Mouse (Mus musculus): ENCODE results near the gene Fgfr2.

The Fgfr2 gene

GRCm38 (mm10) chr7:132585695-132586491, 537.3 kb downstream of the Fgfr2 start:
- DNase-seq (ENCODE audit: low spot score in 2 of 2): no peak

GRCm38 (mm10) chr7:132581441-132581840, 541.7 kb downstream of the Fgfr2 start:
- DNase-seq (ENCODE audit: low spot score in 2 of 2): no peak

GRCm38 (mm10) chr7:132580511-132580910, 542.6 kb downstream of the Fgfr2 start:
- no peak for DNase-seq (ENCODE audit: low spot score in 2 of 2)

- no peak for DNase-seq (ENCODE audit: low spot score in 2 of 2)
Observed at GRCm38 (mm10) chr7:132576891-132577290, 546.3 kb downstream of the Fgfr2 start.

GRCm38 (mm10) chr7:132576116-132576650, 547.0 kb downstream of the Fgfr2 start, which contains the start of gene Oat:
Oat (minus strand) TSS chr7:132576398.
- peak; percentile 88 to 92 for DNase-seq (ENCODE audit: low spot score in 2 of 2)

- peak; percentile 57 to 74 for DNase-seq (ENCODE audit: low spot score in 2 of 2)
Observed at GRCm38 (mm10) chr7:132575623-132576022, 547.5 kb downstream of the Fgfr2 start.

- DNase-seq (ENCODE audit: low spot score in 2 of 2): no peak
Observed at GRCm38 (mm10) chr7:132574646-132575045, 548.5 kb downstream of the Fgfr2 start.

GRCm38 (mm10) chr7:132573205-132573604, 549.9 kb downstream of the Fgfr2 start:
- DNase-seq (ENCODE audit: low spot score in 2 of 2): no peak

GRCm38 (mm10) chr7:132572738-132573137, 550.4 kb downstream of the Fgfr2 start:
- DNase-seq (ENCODE audit: low spot score in 2 of 2): no peak

- no peak for DNase-seq (ENCODE audit: low spot score in 2 of 2)
Observed at GRCm38 (mm10) chr7:132571481-132571880, 551.7 kb downstream of the Fgfr2 start.

GRCm38 (mm10) chr7:132570071-132570470, 553.1 kb downstream of the Fgfr2 start:
- DNase-seq (ENCODE audit: low spot score in 2 of 2): no peak

- peak in 1 of 2 experiments; percentile 75 for DNase-seq (ENCODE audit: low spot score in 2 of 2)
Observed at GRCm38 (mm10) chr7:132568817-132569216, 554.3 kb downstream of the Fgfr2 start.

GRCm38 (mm10) chr7:132565831-132566230, 557.3 kb downstream of the Fgfr2 start:
- no peak for DNase-seq (ENCODE audit: low spot score in 2 of 2)

- no peak for DNase-seq (ENCODE audit: low spot score in 2 of 2)
Observed at GRCm38 (mm10) chr7:132559138-132559766, 563.9 kb downstream of the Fgfr2 start.

GRCm38 (mm10) chr7:132558141-132558736, 564.9 kb downstream of the Fgfr2 start:
- no peak for DNase-seq (ENCODE audit: low spot score in 2 of 2)

GRCm38 (mm10) chr7:132556575-132556974, 566.6 kb downstream of the Fgfr2 start:
- no peak for DNase-seq (ENCODE audit: low spot score in 2 of 2)

GRCm38 (mm10) chr7:132555911-132556310, 567.2 kb downstream of the Fgfr2 start:
- DNase-seq (ENCODE audit: low spot score in 2 of 2): no peak

- no peak for DNase-seq (ENCODE audit: low spot score in 2 of 2)
Observed at GRCm38 (mm10) chr7:132554091-132554490, 569.1 kb downstream of the Fgfr2 start.

GRCm38 (mm10) chr7:132551351-132552126, 571.6 kb downstream of the Fgfr2 start:
- peak; percentile 86 to 93 for DNase-seq (ENCODE audit: low spot score in 2 of 2)

GRCm38 (mm10) chr7:132547126-132547525, 576.0 kb downstream of the Fgfr2 start:
- no peak for DNase-seq (ENCODE audit: low spot score in 2 of 2)

- DNase-seq (ENCODE audit: low spot score in 2 of 2): no peak
Observed at GRCm38 (mm10) chr7:132542427-132542826, 580.7 kb downstream of the Fgfr2 start.

- DNase-seq (ENCODE audit: low spot score in 2 of 2): no peak
Observed at GRCm38 (mm10) chr7:132541566-132541965, 581.6 kb downstream of the Fgfr2 start.
